Mouse (Mus musculus) heart, adult 2 months (tissue): Measurements from ENCODE around the gene 6030445D17Rik. TPM values are rescaled to one million over a fixed set of nuclear protein-coding genes. Genes with fewer than 3 reads are reported as not detected.

Experiments
- DNase-seq, 2 experiments: peaks; one replicate each; pipeline ENCODE4 v3.0.0; 2021
- H3K27ac ChIP-seq: fragments of 200-600 bp; 2 replicates; pipeline ENCODE4 v1.8.1; 2022
- H3K27me3 ChIP-seq: fragments of 200-500 bp; 2 replicates; pipeline ENCODE4 v1.6.1; 2012; ENCODE audit warnings: mild to moderate bottlenecking, low read length, inconsistent platforms, mixed read lengths; ENCODE audit not compliant: control insufficient read depth, insufficient read depth
- H3K36me3 ChIP-seq: fragments of 200-500 bp; 2 replicates; pipeline ENCODE4 v1.6.1; 2012; ENCODE audit warnings: low read length, inconsistent platforms; ENCODE audit not compliant: control insufficient read depth, insufficient read depth
- H3K4me1 ChIP-seq: fragments of 200-500 bp; 2 replicates; pipeline ENCODE4 v1.6.1; 2011; ENCODE audit warnings: low read length; ENCODE audit not compliant: control insufficient read depth, insufficient read depth
- H3K4me3 ChIP-seq: fragments of 200-600 bp; 2 replicates; pipeline ENCODE4 v1.8.1; 2022
- H3K79me2 ChIP-seq: fragments of 200-500 bp; replicated peaks from 2 replicates; pipeline ENCODE4 v1.6.1; 2012; ENCODE audit warnings: mild to moderate bottlenecking, inconsistent platforms, low read length, moderate library complexity, mixed read lengths; ENCODE audit not compliant: control insufficient read depth, insufficient read depth
- H3K9ac ChIP-seq: fragments of 200-500 bp; 2 replicates; pipeline ENCODE4 v1.6.1; 2012; ENCODE audit warnings: low read depth, mild to moderate bottlenecking, control low read depth, inconsistent platforms, low read length, mixed read lengths
- CTCF ChIP-seq: fragments of 200-600 bp; IDR thresholded peaks from 2 replicates; pipeline ENCODE4 v1.8.1; 2022; ENCODE audit warnings: antibody characterized with exemption, mild to moderate bottlenecking, moderate library complexity
- EP300 ChIP-seq: fragments of 200-500 bp; IDR thresholded peaks from 2 replicates; pipeline ENCODE4 v1.6.1; 2011; ENCODE audit warnings: low read depth, low read length, control low read depth; ENCODE audit not compliant: insufficient read depth
- POLR2A ChIP-seq: fragments of 200-500 bp; IDR thresholded peaks from 2 replicates; pipeline ENCODE4 v1.6.1; 2011; ENCODE audit warnings: mild to moderate bottlenecking, low read depth, low read length, control low read depth; ENCODE audit not compliant: insufficient read depth
- WGBS: fragments of 180-500 bp; shearing (Covaris S2); methylation state at CpG from one replicate; pipeline ENCODE4 v1.1.7; 2018; 5-methylcytosine and 5-hydroxymethylcytosine counted together
- intact Hi-C: fragments of 180-260 bp; cut with DNase I; formaldehyde crosslinking; loops from one replicate; pipeline ENCODE4 v1.15.1; 2025
- polyA plus RNA-seq: library from polyadenylated mRNA; depleted of rRNA; stranded (reverse); fragments of >200 nt; gene quantifications from 2 replicates; pipeline ENCODE4 v1.2.3, GENCODE M21; 2012
- total RNA-seq, 2 experiments: library from RNA; stranded (reverse); gene quantifications; 2 replicates each; pipeline ENCODE4 v1.2.3; 2021

6030445D17Rik gene
- total and polyA plus RNA-seq, 3 experiments: 0.27 to 0.45 (median 0.31) TPM

DNA sequence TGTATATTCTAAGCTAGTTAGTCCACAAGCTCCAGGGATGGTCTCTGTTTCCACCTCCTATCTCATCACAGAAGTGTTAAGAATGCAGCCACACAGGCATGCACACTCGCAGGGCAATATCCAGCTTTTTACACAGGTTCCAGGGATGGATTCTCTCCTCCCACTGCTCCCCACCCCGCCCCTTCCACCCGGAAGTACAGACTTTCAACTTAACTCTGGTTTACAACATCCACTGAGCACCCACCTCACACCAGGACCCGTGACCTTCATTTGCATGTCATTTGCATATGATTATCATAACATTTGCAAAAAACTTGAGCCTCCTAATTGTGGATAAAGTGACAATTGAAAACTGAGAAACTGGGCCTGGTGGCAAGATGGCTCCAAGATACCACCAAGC is 17.5 kb upstream of the 6030445D17Rik start:
- Histone ChIP-seq H3K4me3 (no peak overlapping the region), H3K79me2 (no peaks in the 10 kb centered on the region), H3K27ac (no peak overlapping the region), H3K9ac (no peak overlapping the region), H3K36me3 (no peaks in the 10 kb centered on the region), H3K4me1 (no peaks in the 10 kb centered on the region), H3K27me3 (no peaks in the 10 kb centered on the region)
- no peak for TF ChIP-seq EP300
- TF ChIP-seq CTCF: no peak
- no peak for TF ChIP-seq POLR2A
- 63% methylated on average over 4 of the region's 4 CpGs for WGBS
- intact Hi-C loops: no loop called here
- no peak for DNase-seq

GRCm38 (mm10) chr4:136449795-136450194 is 12.3 kb upstream of the 6030445D17Rik start:
- Histone ChIP-seq H3K4me3 (no peak overlapping the region), H3K4me1 (no peaks in the 10 kb centered on the region; the same call in 1 of the 2 replicates), H3K79me2 (no peaks in the 10 kb centered on the region), H3K27me3 (no peaks in the 10 kb centered on the region), H3K27ac (no peak overlapping the region), H3K9ac (no peak overlapping the region), H3K36me3 (no peaks in the 10 kb centered on the region)
- intact Hi-C loops: no loop called here
- TF ChIP-seq POLR2A: no peak
- no peak for TF ChIP-seq EP300
- no peak for TF ChIP-seq CTCF
- 84% methylated on average over 5 of the region's 5 CpGs for WGBS
- DNase-seq: no peak

DNA sequence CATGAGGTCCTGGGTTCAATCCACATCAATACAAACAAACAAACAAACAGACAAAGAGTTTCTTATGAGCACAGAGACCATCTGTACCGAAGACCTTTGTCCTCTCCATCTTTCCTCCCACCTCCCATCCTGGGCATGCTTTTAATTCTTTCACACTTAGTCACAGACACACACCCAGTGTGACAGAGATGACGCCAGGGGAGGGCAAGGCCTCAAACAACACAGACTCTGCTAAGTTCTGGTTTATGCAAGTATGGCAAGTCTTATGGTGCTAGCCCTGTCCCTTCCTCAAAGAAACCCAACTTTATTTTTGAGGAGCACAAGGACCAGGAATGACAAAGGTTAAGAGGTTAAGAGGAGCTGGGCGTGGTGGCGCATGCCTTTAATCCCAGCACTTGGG is 11.8 kb upstream of the 6030445D17Rik start:
- no peak for DNase-seq

GRCm38 (mm10) chr4:136451564-136451963 is 10.5 kb upstream of the 6030445D17Rik start:
- 21% methylated on average over 6 of the region's 6 CpGs for WGBS
- H3K9ac ChIP-seq: no peak overlapping the region
- intact Hi-C loops: no loop called here
- no peak for DNase-seq
- H3K36me3 ChIP-seq: no peaks in the 10 kb centered on the region
- no peak for TF ChIP-seq EP300
- TF ChIP-seq CTCF: no peak
- no peak for TF ChIP-seq POLR2A
- H3K27me3 ChIP-seq: no peaks in the 10 kb centered on the region
- H3K4me3 ChIP-seq: no peak overlapping the region
- H3K4me1 ChIP-seq: no peaks in the 10 kb centered on the region; the same call in 1 of the 2 replicates
- H3K79me2 ChIP-seq: no peaks in the 10 kb centered on the region
- no peak overlapping the region for H3K27ac ChIP-seq

More for the DNA sequence above, 11.8 kb upstream of the 6030445D17Rik start:
- 76% methylated on average over 4 of the region's 4 CpGs for WGBS
- Histone ChIP-seq H3K27me3 (no peaks in the 10 kb centered on the region), H3K4me1 (no peaks in the 10 kb centered on the region; the same call in 1 of the 2 replicates), H3K4me3 (no peak overlapping the region), H3K9ac (no peak overlapping the region), H3K79me2 (no peaks in the 10 kb centered on the region), H3K27ac (no peak overlapping the region), H3K36me3 (no peaks in the 10 kb centered on the region)
- TF ChIP-seq EP300 (no peak), POLR2A (no peak), CTCF (no peak)
- intact Hi-C loops: no loop called here

GRCm38 (mm10) chr4:136452286-136452685 is 9.8 kb upstream of the 6030445D17Rik start:
- no peak for DNase-seq
- intact Hi-C loops: no loop called here
- H3K27ac ChIP-seq: no peak overlapping the region
- H3K9ac ChIP-seq: no peak overlapping the region
- H3K27me3 ChIP-seq: no peaks in the 10 kb centered on the region
- H3K79me2 ChIP-seq: no peaks in the 10 kb centered on the region
- no peak for TF ChIP-seq POLR2A
- TF ChIP-seq CTCF: no peak
- no peak for TF ChIP-seq EP300
- no peaks in the 10 kb centered on the region for H3K36me3 ChIP-seq
- H3K4me1 ChIP-seq: no peaks in the 10 kb centered on the region; the same call in 1 of the 2 replicates
- 96% methylated on average over 3 of the region's 3 CpGs for WGBS
- no peak overlapping the region for H3K4me3 ChIP-seq

DNA sequence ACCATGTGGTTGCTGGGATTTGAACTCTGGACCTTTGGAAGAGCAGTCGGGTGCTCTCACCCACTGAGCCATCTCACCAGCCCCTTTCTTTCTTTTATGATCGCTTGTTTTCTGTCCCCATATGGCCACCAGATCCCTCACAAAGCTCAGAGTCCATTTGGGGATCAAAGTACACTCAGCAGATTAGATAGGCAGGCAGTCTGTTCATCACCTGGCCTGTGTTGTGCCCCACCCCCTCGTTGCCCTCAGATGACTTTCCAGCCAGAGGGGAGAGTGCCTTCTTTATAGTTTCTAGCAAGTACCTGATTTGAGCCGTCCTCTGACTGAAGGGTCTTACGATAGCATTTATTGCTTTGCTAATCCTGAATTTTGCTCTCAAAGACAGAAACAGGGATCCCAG is 9.3 kb upstream of the 6030445D17Rik start:
- H3K4me1 ChIP-seq: no peaks in the 10 kb centered on the region; the same call in 1 of the 2 replicates
- H3K27me3 ChIP-seq: no peaks in the 10 kb centered on the region
- WGBS: 65% methylated on average over 5 of the region's 5 CpGs
- intact Hi-C loops: no loop called here
- TF ChIP-seq EP300 (no peak), POLR2A (no peak), CTCF (no peak)
- no peak for DNase-seq
- H3K9ac ChIP-seq: no peak overlapping the region
- no peaks in the 10 kb centered on the region for H3K79me2 ChIP-seq
- H3K36me3 ChIP-seq: no peaks in the 10 kb centered on the region
- H3K4me3 ChIP-seq: no peak overlapping the region
- no peak overlapping the region for H3K27ac ChIP-seq
